Mouse (Mus musculus) embryonic facial prominence, embryonic 11.5 days (tissue): ENCODE data around the gene Gm13212. TPM values are rescaled to one million over a fixed set of nuclear protein-coding genes. Genes with fewer than 3 reads are reported as not detected.
"Not testable (repeated sequence)": the region's sequence is repeated elsewhere in the genome, so short reads cannot be mapped to it uniquely, and the experiment has no call there.

ENCODE experiments used
- ATAC-seq: fragments of 200-750 bp; cut with Nextera tagmentation; replicated peaks from 2 replicates; pipeline ENCODE4 v1.8.0; 2017; ENCODE audit warnings: low read depth; ENCODE audit not compliant: insufficient number of reproducible peaks, low FRiP score, low TSS enrichment
- DNase-seq: peaks from one replicate; pipeline ENCODE4 v3.0.0-alpha.2; 2015; ENCODE audit warnings: low spot score
- H3K27ac ChIP-seq: fragments of 300-500 bp; sonication (generic); replicated peaks from 2 replicates; pipeline ENCODE4 v1.5.1; 2014; ENCODE audit warnings: mild to moderate bottlenecking, low read depth, low read length, control low read depth
- H3K27me3 ChIP-seq: fragments of 300-500 bp; sonication (generic); 2 replicates; pipeline ENCODE4 v1.6.1; 2014; ENCODE audit warnings: mild to moderate bottlenecking, low read length, moderate library complexity, mixed read lengths; ENCODE audit not compliant: control insufficient read depth, insufficient read depth
- H3K36me3 ChIP-seq: fragments of 300-500 bp; sonication (generic); replicated peaks from 2 replicates; pipeline ENCODE4 v1.6.1; 2014; ENCODE audit warnings: low read depth, mild to moderate bottlenecking, low read length, moderate library complexity, mixed read lengths; ENCODE audit not compliant: control insufficient read depth, insufficient read depth
- H3K4me1 ChIP-seq: fragments of 300-500 bp; sonication (generic); 2 replicates; pipeline ENCODE4 v1.6.1; 2014; ENCODE audit warnings: low read length, mixed read lengths; ENCODE audit not compliant: control insufficient read depth, insufficient read depth
- H3K4me2 ChIP-seq: fragments of 300-500 bp; sonication (generic); 2 replicates; pipeline ENCODE4 v1.6.1; 2014; ENCODE audit warnings: low read depth, mild to moderate bottlenecking, control low read depth, low read length, moderate library complexity
- H3K4me3 ChIP-seq: fragments of 300-500 bp; sonication (generic); 2 replicates; pipeline ENCODE4 v1.5.1; 2014; ENCODE audit warnings: low read depth, low read length, control low read depth
- H3K9ac ChIP-seq: fragments of 300-500 bp; sonication (generic); replicated peaks from 2 replicates; pipeline ENCODE4 v1.6.1; 2014; ENCODE audit warnings: mild to moderate bottlenecking, control low read depth, low read length
- H3K9me3 ChIP-seq: fragments of 300-500 bp; sonication (generic); replicated peaks from 2 replicates; pipeline ENCODE4 v1.6.1; 2016; ENCODE audit warnings: mild to moderate bottlenecking, low read length, inconsistent platforms, mixed read lengths; ENCODE audit not compliant: control insufficient read depth
- WGBS: fragments of 180-500 bp; shearing (Covaris S2); extraction: QIAGEN DNeasy Blood & Tissue Kit; methylation state at CpG from one replicate; pipeline ENCODE4 v1.1.7; 2014; 5-methylcytosine and 5-hydroxymethylcytosine counted together
- polyA plus RNA-seq: library from polyadenylated mRNA; unstranded; fragments of >200 nt; fragmentation: Nextera tagmentation; extraction: Ambion mirVana; gene quantifications from 2 replicates; pipeline ENCODE4 v1.2.1, GENCODE M21; 2014

Gene Gm13212
- polyA plus RNA-seq, 1 experiment from 2014 or later, result 2.3 TPM

- H3K27me3 ChIP-seq, H3K36me3 ChIP-seq, H3K27ac ChIP-seq, H3K9me3 ChIP-seq, H3K9ac ChIP-seq, H3K4me2 ChIP-seq, H3K4me1 ChIP-seq, H3K4me3 ChIP-seq, ATAC-seq, DNase-seq: not testable (repeated sequence)
- 72% methylated on average over 2 of the region's 2 CpGs for WGBS
Measured at GRCm38 (mm10) chr4:145674286-145674780, 89.4 kb downstream of the Gm13212 start.

Other genes starting within 250 kb of the Gm13212 start
- gene Zfp990, start 74.4 kb upstream of the Gm13212 start, polyA plus RNA-seq, result 0.10 TPM in 1 of 2 replicates, not detected in the other
- gene Zfp980, start 85.5 kb downstream of the Gm13212 start, polyA plus RNA-seq, result 0.10 TPM in 1 of 2 replicates, not detected in the other